Mouse (Mus musculus): ENCODE results near the gene Otulin. TPM values are rescaled to one million over a fixed set of nuclear protein-coding genes. Genes with fewer than 3 reads are reported as not detected.

Gene Otulin
- total RNA-seq, 4 experiments from 2014 or later, result 37.2 to 42.8 (median 40.0) TPM

DNA sequence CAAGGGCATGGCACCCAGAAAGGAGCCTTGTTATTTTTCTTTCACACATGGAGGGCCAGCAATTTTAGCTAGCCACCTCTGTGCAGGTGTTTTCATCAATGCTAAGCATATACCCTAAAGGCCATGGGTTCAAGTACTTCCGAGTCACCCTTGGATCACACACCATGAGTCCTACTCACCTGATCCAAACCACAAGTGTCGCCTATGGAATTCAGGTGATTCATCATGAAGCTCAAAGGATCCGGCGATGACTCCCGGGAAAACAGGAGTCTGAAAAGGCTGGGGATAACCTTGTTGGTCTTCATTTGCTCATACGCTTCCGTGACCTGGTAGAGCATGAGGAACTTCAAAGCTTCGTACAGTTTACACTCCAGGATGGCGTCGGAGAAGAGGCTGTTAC lies 27.4 kb upstream of the Otulin start:
- no peak for DNase-seq

DNA sequence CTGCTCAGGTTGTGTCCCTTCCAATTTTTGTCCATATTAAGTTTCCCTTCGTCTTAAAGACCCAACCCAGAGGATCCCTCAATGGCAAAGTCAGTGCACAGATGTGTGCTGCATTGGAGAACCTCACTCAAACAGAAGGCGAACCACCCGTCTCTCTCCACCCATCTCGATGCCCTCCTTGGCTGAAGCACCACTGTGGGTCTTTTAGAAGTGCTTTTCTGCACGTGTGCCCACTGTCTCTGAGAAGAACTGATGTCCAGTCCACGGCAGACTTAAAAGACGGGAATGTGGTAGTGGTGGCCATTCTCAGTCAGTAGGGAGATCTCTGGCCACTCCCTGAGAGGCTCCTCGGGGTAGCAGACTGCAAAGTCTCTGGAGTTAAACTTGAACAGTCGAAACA lies 26.1 kb upstream of the Otulin start:
- DNase-seq, result no peak

DNA sequence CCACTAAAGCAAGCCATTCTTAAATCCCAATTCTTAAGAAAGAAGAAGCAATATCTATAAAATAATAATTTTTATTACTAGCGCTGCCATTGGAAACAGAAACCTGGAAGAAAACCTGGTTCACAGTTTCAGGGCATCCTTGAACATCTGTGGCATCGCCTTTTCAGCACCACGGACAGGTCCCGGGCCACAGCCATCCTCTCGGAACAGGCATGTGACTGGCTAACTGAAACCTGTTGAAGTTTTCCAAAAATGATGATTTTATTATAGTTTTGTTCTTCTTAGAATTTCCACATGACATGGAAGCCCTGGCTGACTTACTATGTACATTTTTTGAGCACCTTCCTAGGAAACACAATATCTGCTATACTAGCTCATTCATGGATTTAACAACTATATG lies 24.5 kb upstream of the Otulin start:
- DNase-seq, result no peak

DNA sequence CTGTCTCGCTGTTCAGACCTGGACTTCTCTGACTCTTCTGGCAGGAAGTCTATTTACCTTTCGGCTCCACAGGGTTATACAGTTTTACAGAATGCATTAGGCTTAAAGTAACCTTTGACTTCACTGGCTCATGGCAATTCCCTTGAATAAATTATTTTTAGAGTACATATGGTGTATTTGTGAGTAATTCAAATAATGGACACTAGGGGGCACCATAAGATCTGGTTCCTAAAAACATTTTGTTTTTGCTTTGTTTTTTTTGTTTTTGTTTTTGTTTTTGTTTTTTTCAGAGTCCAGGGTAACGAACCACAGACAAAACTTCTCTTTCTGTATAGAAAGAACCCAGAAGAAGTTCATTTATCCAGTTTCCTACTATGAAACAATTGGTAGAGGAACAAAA lies 17.2 kb upstream of the Otulin start:
- no peak for DNase-seq

DNA sequence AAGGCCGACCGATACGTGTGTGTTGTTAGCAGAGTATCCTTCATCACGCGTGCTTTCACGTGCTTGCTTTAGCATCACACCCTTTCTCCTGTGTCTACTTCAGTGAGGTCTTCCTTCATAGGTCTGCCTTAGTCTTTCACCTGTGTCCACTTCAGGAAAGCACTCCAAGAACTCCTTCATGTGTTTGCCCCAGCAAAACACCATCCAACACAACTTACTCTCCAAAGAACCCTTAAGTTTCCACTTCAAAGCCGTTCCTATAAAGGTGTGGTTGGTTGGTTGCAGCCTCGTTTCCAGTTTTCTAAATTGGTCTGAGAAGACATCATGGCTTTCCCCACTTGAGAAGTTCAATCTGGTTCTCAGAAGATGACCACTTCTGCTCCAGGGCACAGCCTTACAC lies 16.2 kb upstream of the Otulin start:
- DNase-seq, result no peak

DNA sequence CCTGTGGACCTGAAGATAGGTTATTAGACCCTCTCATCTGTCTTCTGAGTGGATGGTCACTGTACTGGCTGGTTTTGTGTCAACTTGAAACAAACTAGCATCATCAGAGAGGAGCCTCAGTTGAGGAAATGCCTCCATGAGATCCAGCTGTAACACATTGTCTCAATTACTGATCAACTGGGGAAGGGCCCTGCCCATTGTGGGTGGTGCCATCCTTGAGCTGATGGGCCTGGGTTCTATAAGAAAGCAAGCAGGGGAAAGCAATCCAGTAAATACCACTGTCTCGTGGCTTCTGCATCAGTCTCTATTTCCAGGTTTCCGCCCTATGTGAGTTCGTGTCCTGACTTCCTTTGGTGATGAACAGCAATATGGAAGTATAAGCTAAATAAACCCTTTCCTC lies 14.8 kb upstream of the Otulin start:
- DNase-seq, result no peak

DNA sequence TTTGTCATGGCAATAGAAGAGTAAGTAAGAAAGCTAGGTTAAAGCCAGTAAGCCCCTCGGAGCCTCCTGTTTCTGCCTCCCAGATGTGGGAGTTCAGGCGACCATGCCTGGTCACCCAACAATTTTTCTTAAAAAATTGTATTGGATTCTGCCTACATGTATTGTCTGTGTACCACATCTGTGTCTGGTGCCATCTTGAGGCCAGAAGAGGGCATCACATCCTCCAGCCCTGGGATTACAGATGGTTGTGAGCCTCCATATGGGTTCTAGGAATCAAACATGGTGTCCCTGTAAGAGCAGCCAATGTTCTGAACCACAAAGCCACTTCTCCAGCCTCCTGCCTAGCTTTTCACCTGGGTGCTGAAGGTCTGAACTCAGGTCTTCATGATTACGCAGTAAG lies 12.4 kb upstream of the Otulin start:
- no peak for DNase-seq

DNA sequence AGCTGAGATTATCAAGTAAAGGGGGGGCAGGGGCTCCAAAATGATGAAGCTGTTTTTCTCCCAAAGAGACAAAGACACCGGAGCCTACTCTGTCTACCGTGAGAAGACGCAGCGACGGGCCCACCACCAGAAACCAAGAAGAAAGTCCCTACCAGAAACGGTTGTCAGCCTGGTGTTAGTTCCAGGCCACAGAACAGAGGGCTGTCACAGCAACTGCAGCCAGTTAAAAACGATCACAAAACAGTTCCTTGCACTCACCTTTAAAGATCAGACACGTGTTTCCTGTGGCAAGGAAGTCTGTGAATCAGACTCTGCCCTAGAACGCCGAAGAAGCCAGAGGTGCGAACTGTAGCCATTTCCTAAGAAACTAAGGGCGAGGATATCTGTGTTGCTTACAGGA lies 10.7 kb upstream of the Otulin start:
- no peak for DNase-seq

DNA sequence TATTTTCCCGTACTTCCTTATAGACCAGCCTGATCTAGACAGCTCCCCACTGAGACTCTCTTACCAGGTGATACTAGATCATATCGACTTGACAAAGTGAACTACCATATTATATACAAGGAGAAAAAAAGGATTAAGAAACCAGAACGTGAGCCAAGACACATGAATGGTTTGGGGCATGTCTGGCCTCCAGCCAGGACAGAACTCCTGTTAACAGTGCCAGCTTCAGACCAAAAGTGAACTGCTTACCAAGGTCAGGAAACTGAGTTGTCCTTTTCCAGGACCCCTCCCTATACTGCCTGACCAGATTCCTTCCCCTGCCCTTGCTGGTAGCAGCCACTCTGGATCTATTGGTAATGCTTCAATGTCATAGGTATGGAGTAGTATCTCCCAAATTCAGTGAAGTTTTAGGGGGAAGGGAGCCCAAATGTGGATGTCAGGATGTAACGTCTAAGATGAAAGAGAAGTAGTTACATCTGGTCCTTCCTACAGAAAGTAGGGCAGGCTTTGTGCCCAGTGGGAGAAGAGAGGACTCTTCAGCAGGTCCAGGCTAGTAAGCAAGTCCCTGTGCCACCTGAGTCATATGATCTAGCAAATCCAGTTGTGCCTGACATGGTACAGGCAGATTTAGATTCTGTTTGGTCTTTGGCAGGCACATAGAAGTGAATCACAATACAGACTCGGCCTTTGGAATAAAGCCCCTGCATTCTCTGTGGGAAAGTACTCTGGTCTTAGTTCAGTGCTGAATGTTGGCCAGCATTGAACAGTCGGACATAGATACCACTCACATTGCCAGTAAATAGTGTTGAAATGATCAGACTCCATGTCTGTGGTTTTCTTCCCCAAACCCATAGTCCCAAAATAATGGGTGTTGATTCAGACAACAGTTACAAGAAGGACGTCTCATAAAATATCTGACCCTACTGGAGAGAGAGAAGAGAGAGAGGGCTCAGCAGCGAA lies 3.7 kb upstream of the Otulin start:
- DNase-seq, result no peak

DNA sequence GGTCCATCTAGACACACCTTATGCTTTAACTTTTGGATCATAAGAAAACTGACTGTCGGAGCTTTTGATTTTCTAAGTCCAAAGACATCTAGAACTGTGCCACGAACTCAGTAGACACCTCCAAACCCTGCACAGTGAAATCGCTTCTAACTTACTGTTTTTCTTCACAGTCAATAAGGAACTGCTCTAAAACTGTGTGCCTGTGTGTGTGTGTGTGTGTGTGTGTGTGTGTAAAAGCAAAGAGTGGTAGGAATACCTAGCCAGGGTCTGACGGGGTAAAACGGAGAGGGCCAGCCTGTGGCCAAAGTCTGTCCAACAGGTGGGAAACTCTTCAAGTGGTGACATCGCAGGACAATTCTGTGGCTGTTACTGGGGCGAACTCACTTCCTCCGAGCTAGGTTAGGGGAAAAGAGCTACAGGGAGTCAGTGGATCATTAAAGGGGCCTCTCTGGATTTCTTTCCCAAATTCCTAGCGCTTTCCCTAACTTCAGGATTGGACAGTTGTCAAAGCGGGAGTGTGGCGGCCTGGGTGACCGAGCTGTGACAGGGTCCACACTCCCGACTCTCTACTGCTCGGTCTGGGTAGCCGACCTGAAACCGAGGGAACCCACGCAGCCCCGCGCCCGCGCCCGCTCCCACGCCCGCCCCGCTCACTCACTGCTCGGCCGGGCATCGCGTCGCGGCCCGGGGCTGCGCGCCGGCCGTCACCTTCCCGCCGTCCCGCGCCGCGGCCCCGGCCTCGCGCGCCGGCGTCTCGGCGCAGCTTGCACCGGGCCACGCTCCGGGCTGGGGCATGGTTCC lies 493 bp downstream of the Otulin start:
- peak; percentile 25 for DNase-seq

DNA sequence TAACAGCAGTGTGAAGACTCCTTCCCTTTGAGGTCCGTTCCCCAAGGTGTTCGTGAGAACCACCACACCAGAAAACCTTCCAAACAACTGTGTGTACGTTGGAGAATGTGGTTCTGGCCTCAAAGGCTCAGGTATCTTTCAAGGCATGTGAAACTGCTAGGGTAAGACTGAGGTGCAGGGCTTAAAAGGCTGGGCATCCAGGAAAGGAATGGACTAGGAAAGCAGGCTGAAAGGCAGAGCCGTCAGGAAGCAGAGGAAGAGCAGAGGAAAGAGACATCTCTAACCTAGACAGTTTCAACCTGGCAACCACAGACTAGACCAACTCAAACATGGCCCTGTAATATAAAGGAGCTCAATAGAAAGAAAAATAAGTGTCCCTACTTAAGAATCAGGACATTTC lies 1.4 kb downstream of the Otulin start:
- no peak for DNase-seq

DNA sequence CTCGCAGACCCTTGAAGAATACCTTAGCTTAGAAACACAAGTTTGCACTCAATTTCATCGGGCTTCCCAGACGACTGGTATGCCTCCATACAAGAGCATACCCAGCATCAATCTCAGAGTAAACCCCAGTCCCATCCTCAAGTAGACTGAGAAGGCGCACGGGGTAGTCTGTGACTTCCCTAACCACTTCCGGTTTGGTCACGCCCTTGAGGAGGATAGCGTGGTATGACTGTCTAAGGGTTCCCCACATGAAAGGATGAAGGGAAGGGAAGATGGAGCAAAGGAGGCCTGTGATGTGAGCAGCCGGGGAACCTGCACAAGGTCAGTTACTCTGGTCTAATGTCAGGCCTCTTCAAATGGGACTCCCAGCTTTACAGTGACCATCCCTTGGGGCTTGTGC lies 2.7 kb downstream of the Otulin start:
- no peak for DNase-seq

DNA sequence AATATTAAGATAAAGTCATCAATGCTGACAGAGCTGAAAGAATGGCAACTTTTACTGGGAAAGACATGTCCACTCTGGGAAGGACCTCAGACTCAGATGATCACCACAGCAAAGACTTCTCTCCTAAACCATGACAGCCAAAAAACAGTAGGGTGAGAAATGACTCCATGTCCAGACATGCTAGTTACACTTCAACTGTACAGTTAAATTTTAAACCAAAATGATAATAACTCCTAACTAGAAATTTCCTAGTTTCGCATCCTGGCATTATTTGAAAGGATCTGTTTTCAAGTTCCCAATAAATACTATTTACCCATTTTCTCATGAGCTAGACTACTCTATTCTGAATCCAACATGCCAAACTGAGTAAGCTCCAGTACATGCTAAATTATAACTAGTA lies 4.2 kb downstream of the Otulin start:
- DNase-seq, result no peak

DNA sequence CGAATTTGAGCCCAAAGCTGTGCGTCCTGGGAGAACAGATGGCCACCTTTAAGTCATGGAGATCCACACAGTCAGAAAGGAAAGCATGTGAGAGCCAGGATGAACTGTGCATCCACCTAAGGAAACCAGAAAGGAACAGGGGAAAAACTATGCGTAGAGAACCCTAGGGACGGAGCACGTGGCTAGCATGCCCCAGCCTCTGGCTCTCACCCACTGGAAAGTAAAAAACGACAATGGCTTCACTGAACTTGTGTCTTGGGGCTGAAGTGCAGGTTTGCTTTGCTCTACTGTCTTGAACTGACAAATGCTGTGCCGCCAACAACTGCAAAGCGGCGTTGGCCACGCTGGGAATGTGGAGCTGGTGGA lies 4.6 kb downstream of the Otulin start:
- no peak for DNase-seq

DNA sequence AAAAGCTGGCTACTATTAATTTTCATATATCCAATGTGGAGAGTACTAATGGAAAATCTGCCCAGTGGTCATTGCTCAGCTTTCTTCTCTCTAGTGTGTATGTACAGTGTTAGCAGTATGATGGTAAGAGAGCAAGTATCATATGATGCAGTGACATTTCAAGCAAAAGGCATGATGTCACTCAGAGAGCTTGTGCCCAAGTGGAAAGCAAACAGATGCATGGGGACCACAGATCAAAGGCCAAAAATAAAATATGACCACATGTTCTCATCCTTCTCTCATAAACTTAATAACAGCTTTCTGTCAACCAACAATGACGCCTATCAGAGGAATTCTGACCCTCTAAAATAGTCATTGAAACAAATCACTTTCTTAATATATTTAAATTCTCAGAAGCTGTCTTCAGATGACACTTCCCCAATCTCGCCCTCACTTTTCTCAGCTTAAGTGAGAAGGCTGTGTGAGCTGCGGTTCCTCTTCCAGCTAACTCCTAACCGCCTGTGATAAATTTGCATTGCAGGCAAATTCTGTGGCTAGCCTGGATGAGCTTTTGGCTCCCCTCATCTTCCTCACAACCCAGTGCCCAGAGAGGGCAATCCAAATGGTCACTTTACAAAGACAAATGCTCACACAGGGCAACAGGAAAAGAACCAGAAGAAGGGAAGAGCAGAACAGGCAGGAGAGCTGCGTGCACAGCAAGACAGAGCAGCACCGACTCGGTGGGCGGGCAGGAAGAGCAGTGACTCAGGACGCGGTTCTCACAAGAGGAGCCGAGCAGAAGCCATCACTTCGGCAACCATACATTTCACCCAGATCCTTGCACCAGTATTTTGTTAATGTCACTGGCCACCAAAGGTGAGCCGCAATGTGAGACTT lies 5.2 kb downstream of the Otulin start:
- no peak for DNase-seq

DNA sequence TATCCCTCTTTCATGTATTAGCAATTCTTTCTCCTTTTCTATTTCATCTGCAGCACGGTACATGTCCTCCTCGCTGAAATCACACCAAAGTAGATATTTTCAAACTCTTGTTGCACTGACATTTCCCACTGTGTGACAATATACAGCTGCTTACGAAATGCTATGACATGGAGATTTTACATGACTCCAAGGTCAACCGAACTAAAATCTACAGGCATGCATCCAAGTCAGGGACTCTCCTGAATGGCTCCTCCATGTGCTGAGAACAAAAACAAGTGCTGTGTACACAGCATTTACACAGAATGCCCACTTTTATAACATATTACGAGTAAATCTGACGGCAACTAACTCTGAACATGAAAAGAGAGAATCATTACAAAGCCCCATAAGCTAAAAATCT lies 7.2 kb downstream of the Otulin start:
- no peak for DNase-seq

DNA sequence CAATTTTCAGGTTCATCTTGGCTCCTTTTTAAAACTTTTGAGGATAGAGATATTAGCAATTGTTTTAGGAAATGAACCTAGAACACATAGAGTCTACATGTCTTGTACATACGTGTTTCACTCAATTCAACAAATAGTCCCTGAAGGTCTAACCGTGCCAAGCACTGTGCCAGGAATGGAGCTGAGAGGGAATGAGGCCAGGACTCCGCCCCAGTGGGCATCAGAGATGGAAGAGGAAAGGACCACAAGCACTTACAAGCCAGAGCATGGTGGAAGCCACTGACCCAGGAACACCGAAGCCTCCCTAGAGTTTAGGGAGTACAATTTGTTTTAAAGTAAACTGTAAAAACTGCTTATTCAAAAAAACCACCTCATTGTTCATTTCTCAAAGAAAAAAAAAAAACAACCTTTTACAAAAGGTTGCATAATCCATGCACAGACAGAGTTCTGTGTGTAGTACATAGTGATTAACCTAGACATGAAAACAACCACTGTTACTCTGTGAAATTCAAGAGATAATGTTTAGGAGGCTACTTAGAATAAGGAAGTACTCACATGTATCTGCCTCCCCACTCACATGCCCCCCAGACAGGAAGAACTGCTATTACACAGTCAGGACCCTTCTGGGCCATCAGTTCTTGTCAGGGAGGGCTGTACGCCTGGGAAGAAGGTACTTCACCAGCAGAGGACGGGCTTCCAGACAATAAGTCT lies 9.9 kb downstream of the Otulin start:
- no peak for DNase-seq

DNA sequence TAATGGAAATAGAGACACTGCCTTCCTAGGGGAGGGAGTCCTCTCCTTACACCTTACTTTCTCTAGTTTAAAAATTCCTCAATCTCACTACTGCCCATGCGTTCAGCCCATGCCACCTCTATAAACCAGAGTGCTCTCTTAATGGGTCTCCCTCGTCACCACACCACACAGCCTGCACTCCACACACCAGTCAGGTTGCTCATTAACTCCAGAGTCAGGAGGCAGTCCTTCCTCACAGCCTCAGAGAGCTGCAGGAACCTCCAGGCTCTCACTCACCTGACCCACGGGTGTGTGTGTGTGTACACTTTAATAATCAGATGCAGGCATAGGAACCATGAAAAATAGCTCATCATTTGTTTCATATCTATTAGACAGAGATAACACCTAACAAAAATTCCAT lies 10.8 kb downstream of the Otulin start:
- DNase-seq, result no peak

DNA sequence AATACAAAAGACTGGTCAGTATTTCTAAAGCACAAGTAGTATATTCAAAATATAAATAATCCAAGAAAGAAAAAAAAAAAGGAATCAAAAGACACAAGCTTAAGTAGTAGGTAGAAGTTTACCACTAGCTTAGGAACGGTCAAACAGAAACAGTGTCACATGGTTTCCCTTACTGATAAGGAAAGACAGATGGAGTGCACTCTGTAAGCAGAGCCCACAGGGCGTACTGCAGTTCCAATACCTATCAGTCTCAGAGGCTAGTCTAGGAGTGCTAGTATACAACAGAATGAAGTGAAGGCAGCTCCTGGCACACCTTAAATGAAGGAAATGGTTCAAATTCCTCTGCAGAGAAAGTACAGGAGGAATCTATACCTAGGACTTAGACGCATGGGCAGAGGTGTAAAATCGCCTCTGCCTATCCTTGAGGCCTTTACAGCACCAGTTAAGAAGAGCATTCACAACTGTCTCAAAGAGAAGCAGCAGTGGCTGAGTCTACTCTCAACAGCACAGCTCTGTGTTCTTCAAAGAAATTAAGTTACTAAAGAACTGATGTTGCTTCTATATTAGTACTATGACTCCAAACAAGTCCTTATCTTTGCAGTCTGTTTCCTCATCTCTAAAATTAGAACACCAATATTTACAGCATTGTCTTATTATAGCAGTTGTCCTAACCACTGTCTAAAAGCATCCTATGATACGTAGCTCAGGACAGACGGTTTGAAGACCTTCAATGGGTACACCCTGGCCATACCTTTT lies 11.5 kb downstream of the Otulin start:
- no peak for DNase-seq

DNA sequence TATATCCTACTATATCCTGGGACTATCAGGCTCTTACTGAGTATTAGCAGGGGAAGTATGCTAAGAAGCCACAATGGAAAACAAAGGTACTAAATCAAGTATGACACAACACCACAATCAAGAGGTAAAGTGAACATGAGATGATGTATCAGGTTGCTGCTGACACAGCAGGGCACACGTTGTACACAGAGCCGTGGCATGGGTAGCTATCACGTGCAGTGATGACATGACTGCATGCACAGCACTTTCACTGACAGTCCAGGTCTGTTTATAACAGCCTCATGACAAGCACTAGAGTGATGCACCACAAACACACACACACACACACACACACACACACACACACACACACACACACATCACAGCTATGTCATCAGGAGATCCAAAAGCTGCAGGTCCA lies 13.3 kb downstream of the Otulin start:
- DNase-seq, result no peak

DNA sequence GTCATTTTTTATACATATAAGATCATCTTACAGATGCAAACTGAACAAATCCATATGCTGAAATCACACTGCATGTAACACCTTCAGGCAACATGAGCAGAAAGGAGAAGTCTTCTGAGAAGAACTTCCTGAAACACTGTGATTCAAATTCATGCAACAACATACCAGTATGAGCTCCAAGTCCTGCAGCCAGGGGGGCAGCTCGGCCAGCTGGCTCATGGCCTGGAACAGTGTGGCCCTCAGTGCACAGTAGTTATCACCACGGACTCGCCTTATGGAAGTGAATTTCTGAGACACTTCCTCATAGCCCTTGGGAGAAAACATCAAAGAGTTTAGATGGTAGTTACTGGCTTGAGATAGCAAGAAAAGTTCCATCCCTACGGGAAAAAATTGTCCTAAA lies 14.3 kb downstream of the Otulin start:
- no peak for DNase-seq
